Mouse (Mus musculus): ENCODE measurements around the gene Rplp2.

Gene Rplp2

GRCm38 (mm10) chr7:141467230-141468030 lies 20.3 kb downstream of the Rplp2 start, which contains the start of gene Cd151:
TSS of gene Cd151 (plus strand) at chr7:141467392.
- DNase-seq (ENCODE audit: low spot score): peak; percentile 80

- DNase-seq (ENCODE audit: low spot score): peak; percentile 46
Observed at GRCm38 (mm10) chr7:141468164-141468521, 21.0 kb downstream of the Rplp2 start.

GRCm38 (mm10) chr7:141468522-141469211 lies 21.5 kb downstream of the Rplp2 start:
- DNase-seq (ENCODE audit: low spot score): peak; percentile 86

GRCm38 (mm10) chr7:141469352-141469751 lies 22.2 kb downstream of the Rplp2 start:
- DNase-seq (ENCODE audit: low spot score): no peak

GRCm38 (mm10) chr7:141469901-141470636 lies 22.9 kb downstream of the Rplp2 start:
- no peak for DNase-seq (ENCODE audit: low spot score)

GRCm38 (mm10) chr7:141470637-141470944 lies 23.4 kb downstream of the Rplp2 start:
- no peak for DNase-seq (ENCODE audit: low spot score)

GRCm38 (mm10) chr7:141471236-141471635 lies 24.1 kb downstream of the Rplp2 start:
- no peak for DNase-seq (ENCODE audit: low spot score)

GRCm38 (mm10) chr7:141472226-141472625 lies 25.1 kb downstream of the Rplp2 start:
- no peak for DNase-seq (ENCODE audit: low spot score)

- DNase-seq (ENCODE audit: low spot score): no peak
Observed at GRCm38 (mm10) chr7:141472763-141473162, 25.6 kb downstream of the Rplp2 start.

- DNase-seq (ENCODE audit: low spot score): no peak
Observed at GRCm38 (mm10) chr7:141474160-141474559, 27.0 kb downstream of the Rplp2 start.

GRCm38 (mm10) chr7:141475011-141475804 lies 28.0 kb downstream of the Rplp2 start, which contains the start of the genes Polr2l and Tspan4:
TSS of gene Polr2l (minus strand) at chr7:141475132.
TSS of gene Tspan4 (plus strand) at chr7:141475240.
- DNase-seq (ENCODE audit: low spot score): peak; percentile 88

GRCm38 (mm10) chr7:141475805-141476158 lies 28.6 kb downstream of the Rplp2 start:
- DNase-seq (ENCODE audit: low spot score): no peak

GRCm38 (mm10) chr7:141476226-141476980 lies 29.2 kb downstream of the Rplp2 start:
- DNase-seq (ENCODE audit: low spot score): peak; percentile 70

- no peak for DNase-seq (ENCODE audit: low spot score)
Observed at GRCm38 (mm10) chr7:141476981-141477370, 29.8 kb downstream of the Rplp2 start.

- DNase-seq (ENCODE audit: low spot score): no peak
Observed at GRCm38 (mm10) chr7:141477578-141478269, 30.6 kb downstream of the Rplp2 start.

- DNase-seq (ENCODE audit: low spot score): no peak
Observed at GRCm38 (mm10) chr7:141478270-141478748, 31.1 kb downstream of the Rplp2 start.

- peak; percentile 88 for DNase-seq (ENCODE audit: low spot score)
Observed at GRCm38 (mm10) chr7:141480842-141481497, 33.8 kb downstream of the Rplp2 start.

- DNase-seq (ENCODE audit: low spot score): peak; percentile 59
Observed at GRCm38 (mm10) chr7:141481498-141482401, 34.6 kb downstream of the Rplp2 start.

- no peak for DNase-seq (ENCODE audit: low spot score)
Observed at GRCm38 (mm10) chr7:141482531-141483024, 35.4 kb downstream of the Rplp2 start.
